Mouse (Mus musculus): ENCODE measurements at regions not wholly inside any gene's neighbourhood (a gene's known extent, or its start where the extent isn't known, plus 50 kb on each side); places are given as distances from the start of the nearest gene placed in this dataset.

DNA sequence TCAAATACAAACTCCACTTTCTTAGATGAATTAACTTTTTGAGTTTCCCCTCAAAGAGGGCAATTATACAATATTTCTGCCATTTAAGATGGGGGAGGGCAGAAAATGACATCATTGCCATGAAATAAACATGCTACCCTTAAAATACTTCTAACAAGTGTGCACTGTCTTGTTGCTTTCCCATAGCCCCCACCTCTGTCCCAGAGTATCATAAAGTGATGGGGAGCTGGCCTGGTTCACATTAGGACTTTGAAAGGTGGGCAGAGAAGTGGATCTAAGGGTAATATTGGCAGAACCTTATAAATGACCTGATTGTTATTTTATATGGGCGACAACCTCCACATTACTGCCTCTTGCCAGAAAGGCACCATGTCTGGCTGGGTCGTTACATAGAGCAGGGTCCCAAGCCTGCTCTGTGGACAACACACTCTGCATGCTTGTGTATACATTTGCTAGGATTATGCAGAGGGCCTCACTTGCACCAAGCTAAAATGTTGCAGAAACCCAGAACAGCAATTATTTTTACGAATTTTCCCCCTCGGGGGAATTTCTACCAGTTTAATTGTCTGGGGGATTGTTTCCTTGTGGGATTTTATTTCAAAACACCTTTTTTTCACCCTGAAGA, 521.3 kb downstream of the Ebf1 start:
- TF ChIP-seq CTCF (IDR thresholded peaks at IDR 0.05; ENCODE audit: borderline replicate concordance, insufficient read depth, low read depth, low read length) (no peak), POLR2A (IDR thresholded peaks at IDR 0.05; ENCODE audit: borderline replicate concordance, insufficient read depth, low read length) (no peak)

All from cerebellum, adult 2 months (tissue).